Mouse (Mus musculus): Measurements from ENCODE around the gene Sox13. TPM values are rescaled to one million over a fixed set of nuclear protein-coding genes. Genes with fewer than 3 reads are reported as not detected.
A peak's percentile ranks its signal among the peaks of the same experiment; 100 is the strongest.

Sox13 gene
- polyA plus RNA-seq, 1 experiment from 2014 or later: 4.9 TPM

- Histone ChIP-seq H3K9ac (no peak overlapping the region), H3K27me3 (replicated peaks) (no peaks in the 10 kb centered on the region), H3K4me2 (no peak overlapping the region), H3K4me1 (peaks cover 36% of the 10 kb centered on the region), H3K27ac (replicated peaks) (no peak overlapping the region), H3K36me3 (no peaks in the 10 kb centered on the region), H3K9me3 (no peaks in the 10 kb centered on the region), H3K4me3 (no peak overlapping the region)
- ATAC-seq (ENCODE audit: extremely low read depth, insufficient number of reproducible peaks, low FRiP score, low TSS enrichment): no peak
- WGBS: 67% methylated on average over 6 of the region's 6 CpGs
Observed at GRCm38 (mm10) chr1:133415505-133415904, 8.7 kb downstream of the Sox13 start.

DNA sequence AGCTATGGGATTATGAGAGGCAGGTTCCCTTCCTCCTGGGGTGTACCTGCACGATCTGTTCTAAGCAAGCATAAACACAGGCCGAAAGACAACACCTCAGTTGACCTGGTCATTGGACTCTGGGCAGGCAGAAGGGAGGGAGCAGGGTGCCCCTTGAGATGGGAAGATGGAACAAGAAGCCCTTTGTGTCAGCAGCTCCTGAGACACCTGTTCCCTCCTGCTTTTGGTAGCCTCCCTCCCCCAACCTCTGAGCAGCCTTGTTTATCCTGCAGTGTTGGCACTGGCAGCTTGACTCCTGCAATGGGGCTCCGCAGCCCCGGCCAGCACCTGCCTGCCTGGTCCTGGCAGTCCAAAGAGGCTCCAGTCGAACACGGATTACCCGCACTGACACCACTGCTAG lies 9.1 kb downstream of the Sox13 start:
- no peaks in the 10 kb centered on the region for H3K27me3 ChIP-seq (replicated peaks)
- H3K9me3 ChIP-seq: no peaks in the 10 kb centered on the region
- 79% methylated on average over 7 of the region's 7 CpGs for WGBS
- H3K4me2 ChIP-seq: no peak overlapping the region
- H3K36me3 ChIP-seq: no peaks in the 10 kb centered on the region
- no peak for ATAC-seq (ENCODE audit: extremely low read depth, insufficient number of reproducible peaks, low FRiP score, low TSS enrichment)
- peaks cover 35% of the 10 kb centered on the region for H3K4me1 ChIP-seq
- H3K9ac ChIP-seq: no peak overlapping the region
- H3K4me3 ChIP-seq: no peak overlapping the region
- H3K27ac ChIP-seq (replicated peaks): no peak overlapping the region

DNA sequence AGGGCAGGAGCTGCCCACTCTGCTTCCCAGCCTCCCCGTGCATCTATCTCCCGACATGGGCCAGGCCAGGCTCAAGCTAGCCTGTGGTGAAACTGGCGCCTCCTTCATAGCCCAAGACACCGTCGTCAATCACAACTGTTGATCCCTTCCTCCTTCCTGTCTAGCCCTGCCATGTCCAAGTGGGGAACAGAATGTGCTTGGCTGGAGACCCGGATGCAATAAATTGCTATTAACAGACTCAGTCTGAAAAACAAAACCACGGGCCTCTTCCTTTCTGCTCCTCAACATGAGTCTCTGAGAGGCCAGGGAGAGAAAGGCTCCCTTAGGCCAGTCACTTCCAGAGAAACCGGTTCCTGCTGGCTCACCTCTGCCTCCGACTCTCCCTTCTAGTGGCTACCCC lies 11.2 kb downstream of the Sox13 start:
- Histone ChIP-seq H3K4me2 (no peak overlapping the region), H3K27ac (replicated peaks) (no peak overlapping the region), H3K36me3 (no peaks in the 10 kb centered on the region), H3K9me3 (no peaks in the 10 kb centered on the region), H3K4me1 (peaks cover 32% of the 10 kb centered on the region), H3K27me3 (replicated peaks) (no peaks in the 10 kb centered on the region), H3K9ac (no peak overlapping the region), H3K4me3 (no peak overlapping the region)
- ATAC-seq (ENCODE audit: extremely low read depth, insufficient number of reproducible peaks, low FRiP score, low TSS enrichment): no peak
- 68% methylated on average over 9 of the region's 9 CpGs for WGBS

GRCm38 (mm10) chr1:133411506-133412147 lies 12.6 kb downstream of the Sox13 start:
- no peaks in the 10 kb centered on the region for H3K36me3 ChIP-seq
- WGBS: 81% methylated on average over 8 of the region's 8 CpGs
- ATAC-seq (ENCODE audit: extremely low read depth, insufficient number of reproducible peaks, low FRiP score, low TSS enrichment): no peak

GRCm38 (mm10) chr1:133409786-133410185 lies 14.4 kb downstream of the Sox13 start:
- 73% methylated on average over 9 of the region's 9 CpGs for WGBS
- H3K9me3 ChIP-seq: no peaks in the 10 kb centered on the region
- H3K4me2 ChIP-seq: no peak overlapping the region
- H3K4me1 ChIP-seq: peaks cover 15% of the 10 kb centered on the region
- no peak overlapping the region for H3K27ac ChIP-seq (replicated peaks)
- 0 out of 2 replicates have a peak, but pooled peaks cover 3% of the 10 kb centered on the region for H3K36me3 ChIP-seq
- no peaks in the 10 kb centered on the region for H3K27me3 ChIP-seq (replicated peaks)
- H3K4me3 ChIP-seq: no peak overlapping the region
- no peak overlapping the region for H3K9ac ChIP-seq
- no peak for ATAC-seq (ENCODE audit: extremely low read depth, insufficient number of reproducible peaks, low FRiP score, low TSS enrichment)

More at GRCm38 (mm10) chr1:133411506-133412147, 12.6 kb downstream of the Sox13 start:
- H3K4me1 ChIP-seq: peaks cover 19% of the 10 kb centered on the region
- no peak overlapping the region for H3K4me2 ChIP-seq
- H3K4me3 ChIP-seq: no peak overlapping the region
- no peak overlapping the region for H3K27ac ChIP-seq (replicated peaks)
- no peaks in the 10 kb centered on the region for H3K27me3 ChIP-seq (replicated peaks)
- H3K9ac ChIP-seq: no peak overlapping the region
- no peaks in the 10 kb centered on the region for H3K9me3 ChIP-seq

GRCm38 (mm10) chr1:133408880-133409516 lies 15.2 kb downstream of the Sox13 start:
- Histone ChIP-seq H3K27ac (replicated peaks) (no peak overlapping the region), H3K4me2 (no peak overlapping the region), H3K9ac (no peak overlapping the region), H3K4me1 (peaks cover 15% of the 10 kb centered on the region), H3K36me3 (0 out of 2 replicates have a peak, but pooled peaks cover 3% of the 10 kb centered on the region), H3K27me3 (replicated peaks) (no peaks in the 10 kb centered on the region), H3K4me3 (no peak overlapping the region), H3K9me3 (no peaks in the 10 kb centered on the region)
- 33% methylated on average over 6 of the region's 6 CpGs for WGBS
- no peak for ATAC-seq (ENCODE audit: extremely low read depth, insufficient number of reproducible peaks, low FRiP score, low TSS enrichment)

DNA sequence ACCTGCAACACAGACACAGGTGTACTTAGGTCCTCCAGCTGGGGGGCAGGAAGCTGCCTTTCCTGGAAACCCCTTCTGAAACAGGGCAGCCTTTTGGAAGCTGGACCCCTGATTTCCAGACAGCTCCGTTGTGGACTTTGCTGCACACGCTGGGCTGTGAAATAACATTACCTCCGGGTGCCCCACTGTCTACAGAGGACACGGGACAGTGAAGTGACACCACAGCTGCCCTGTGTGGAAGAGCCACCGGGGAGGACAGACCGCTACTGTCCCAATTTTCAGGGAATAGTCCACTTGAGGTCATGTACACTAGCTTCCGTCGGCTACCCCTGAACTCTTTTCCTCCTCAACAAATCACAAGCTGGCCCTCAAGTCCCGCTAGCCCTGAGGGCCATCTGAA lies 15.9 kb downstream of the Sox13 start:
- Histone ChIP-seq H3K9me3 (no peaks in the 10 kb centered on the region), H3K27ac (replicated peaks) (0 out of 2 replicates have a peak overlapping the region, but pooled peaks have one; percentile 3), H3K36me3 (0 out of 2 replicates have a peak, but pooled peaks cover 3% of the 10 kb centered on the region), H3K4me1 (peaks cover 15% of the 10 kb centered on the region), H3K9ac (no peak overlapping the region), H3K4me3 (no peak overlapping the region), H3K27me3 (replicated peaks) (no peaks in the 10 kb centered on the region), H3K4me2 (no peak overlapping the region)
- 65% methylated on average over 9 of the region's 9 CpGs for WGBS
- no peak for ATAC-seq (ENCODE audit: extremely low read depth, insufficient number of reproducible peaks, low FRiP score, low TSS enrichment)

DNA sequence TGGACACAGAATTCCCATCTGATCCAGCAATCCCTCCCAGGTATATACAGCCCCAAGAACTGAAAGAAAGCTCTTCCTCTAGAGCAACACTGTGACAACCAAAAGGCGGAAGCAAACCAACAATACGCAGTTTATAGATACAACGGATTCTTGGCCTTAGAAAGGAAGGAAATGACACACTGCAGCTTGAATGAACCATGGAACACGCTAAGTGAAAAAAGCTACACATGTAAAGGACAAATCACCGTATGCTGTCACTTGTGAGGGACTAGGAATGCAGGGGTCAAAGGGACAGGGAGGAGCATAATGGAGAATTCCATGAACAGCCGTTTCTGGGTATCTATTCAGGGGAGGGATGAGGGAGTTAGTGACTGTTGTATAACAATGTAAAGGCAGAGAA lies 16.7 kb downstream of the Sox13 start:
- H3K4me2 ChIP-seq: no peak overlapping the region
- ATAC-seq (ENCODE audit: extremely low read depth, insufficient number of reproducible peaks, low FRiP score, low TSS enrichment): no peak
- H3K27ac ChIP-seq (replicated peaks): no peak overlapping the region
- H3K9ac ChIP-seq: no peak overlapping the region
- WGBS: 61% methylated on average over 6 of the region's 6 CpGs
- H3K9me3 ChIP-seq: no peaks in the 10 kb centered on the region
- 0 out of 2 replicates have a peak, but pooled peaks cover 3% of the 10 kb centered on the region for H3K36me3 ChIP-seq
- peaks cover 9% of the 10 kb centered on the region for H3K4me1 ChIP-seq
- no peaks in the 10 kb centered on the region for H3K27me3 ChIP-seq (replicated peaks)
- no peak overlapping the region for H3K4me3 ChIP-seq

DNA sequence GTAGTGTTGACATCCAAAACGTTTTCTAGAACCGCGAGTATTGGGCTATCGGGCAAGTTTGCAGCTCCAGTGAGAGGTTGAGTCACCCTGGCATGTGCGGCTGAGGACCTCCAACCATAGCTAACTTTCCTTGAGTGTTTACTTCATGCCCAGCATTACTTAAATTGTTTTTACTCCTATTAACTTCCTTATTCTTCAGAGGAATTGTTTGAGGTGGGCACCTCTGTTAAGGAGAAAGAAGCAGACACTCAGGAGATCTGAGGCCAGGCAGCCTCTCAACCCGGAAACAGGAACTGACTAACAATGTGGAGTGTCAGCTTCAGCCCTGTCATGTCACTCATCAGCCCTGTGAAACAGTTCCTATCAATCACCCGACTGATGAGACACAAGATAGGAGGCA lies 17.6 kb downstream of the Sox13 start:
- 0 out of 2 replicates have a peak, but pooled peaks cover 3% of the 10 kb centered on the region for H3K36me3 ChIP-seq
- H3K9me3 ChIP-seq: no peaks in the 10 kb centered on the region
- no peak overlapping the region for H3K27ac ChIP-seq (replicated peaks)
- H3K27me3 ChIP-seq (replicated peaks): no peaks in the 10 kb centered on the region
- WGBS: 59% methylated on average over 7 of the region's 7 CpGs
- peaks cover 9% of the 10 kb centered on the region for H3K4me1 ChIP-seq
- no peak overlapping the region for H3K4me3 ChIP-seq
- ATAC-seq (ENCODE audit: extremely low read depth, insufficient number of reproducible peaks, low FRiP score, low TSS enrichment): no peak
- no peak overlapping the region for H3K4me2 ChIP-seq
- H3K9ac ChIP-seq: no peak overlapping the region

DNA sequence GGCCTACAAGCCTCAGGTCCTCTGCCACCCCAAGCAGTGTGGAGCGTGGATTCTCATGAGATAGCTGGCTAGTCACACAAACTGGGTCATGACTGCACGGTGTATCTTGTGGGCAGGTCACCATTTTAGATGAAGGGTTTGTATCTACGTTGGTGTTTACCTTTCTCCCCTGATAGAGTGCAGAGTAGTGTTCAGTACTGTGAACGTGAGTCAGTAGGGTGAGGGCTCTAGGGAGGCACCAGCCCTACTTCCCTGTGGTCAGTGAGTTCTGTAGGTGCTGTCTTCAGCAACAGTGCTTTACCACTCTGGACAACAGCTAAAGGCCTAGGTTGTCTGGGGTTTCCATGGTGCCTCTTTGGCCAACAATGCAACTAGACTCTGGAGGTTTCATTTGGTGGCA lies 20.2 kb downstream of the Sox13 start:
- Histone ChIP-seq H3K9me3 (no peaks in the 10 kb centered on the region), H3K27ac (replicated peaks) (no peak overlapping the region), H3K4me3 (no peak overlapping the region), H3K36me3 (0 out of 2 replicates have a peak, but pooled peaks cover 3% of the 10 kb centered on the region), H3K4me1 (peaks cover 17% of the 10 kb centered on the region), H3K9ac (no peak overlapping the region), H3K4me2 (no peak overlapping the region), H3K27me3 (replicated peaks) (no peaks in the 10 kb centered on the region)
- no peak for ATAC-seq (ENCODE audit: extremely low read depth, insufficient number of reproducible peaks, low FRiP score, low TSS enrichment)
- WGBS: 65% methylated on average over 4 of the region's 4 CpGs

- 65% methylated on average over 13 of the region's 13 CpGs for WGBS
- Histone ChIP-seq H3K4me3 (no peak overlapping the region), H3K4me2 (no peak overlapping the region), H3K27ac (replicated peaks) (0 out of 2 replicates have a peak overlapping the region, but pooled peaks have one; percentile 20), H3K9ac (peak overlapping the region; percentile 11; the same call in 1 of the 2 replicates), H3K9me3 (no peaks in the 10 kb centered on the region), H3K4me1 (peaks cover 29% of the 10 kb centered on the region), H3K36me3 (no peaks in the 10 kb centered on the region), H3K27me3 (replicated peaks) (no peaks in the 10 kb centered on the region)
- ATAC-seq (ENCODE audit: extremely low read depth, insufficient number of reproducible peaks, low FRiP score, low TSS enrichment): no peak
Observed at GRCm38 (mm10) chr1:133400014-133400725, 24.0 kb downstream of the Sox13 start.
